Mouse (Mus musculus) layer of hippocampus, adult 2 months (tissue): ENCODE data around the gene Limk1. TPM values are rescaled to one million over a fixed set of nuclear protein-coding genes. Genes with fewer than 3 reads are reported as not detected.

Source experiments
- DNase-seq, 2 experiments: peaks; one replicate each; pipeline ENCODE4 v3.0.0; 2022; ENCODE audit warnings: low spot score in 2 of 2
- H3K27ac ChIP-seq: fragments of 200-600 bp; 2 replicates; pipeline ENCODE4 v1.8.1; 2022
- H3K4me3 ChIP-seq: fragments of 200-600 bp; 2 replicates; pipeline ENCODE4 v1.8.1; 2022; ENCODE audit warnings: mild to moderate bottlenecking
- CTCF ChIP-seq: fragments of 200-600 bp; conservative IDR thresholded peaks from 2 replicates; pipeline ENCODE4 v1.8.1; 2022; ENCODE audit warnings: antibody characterized with exemption, mild to moderate bottlenecking, moderate library complexity
- total RNA-seq, 2 experiments: library from RNA; stranded (reverse); gene quantifications; 2 replicates each; pipeline ENCODE4 v1.2.3; 2021

Limk1 gene
- total RNA-seq, 2 experiments from 2014 or later = 39.9 to 40.5 TPM

GRCm38 (mm10) chr5:134695082-134695481 lies 6.7 kb upstream of the Limk1 start:
- TF ChIP-seq CTCF = no peak
- H3K4me3 ChIP-seq = no peak overlapping the region
- no peak for DNase-seq
- H3K27ac ChIP-seq = no peak overlapping the region

- Histone ChIP-seq H3K27ac (no peak overlapping the region), H3K4me3 (no peak overlapping the region)
- TF ChIP-seq CTCF = no peak
- DNase-seq = no peak
Measured at GRCm38 (mm10) chr5:134692704-134693103, 4.3 kb upstream of the Limk1 start.

- Histone ChIP-seq H3K27ac (peak overlapping the region; percentile 76), H3K4me3 (peak overlapping the region; percentile 79)
- TF ChIP-seq CTCF = peak; percentile 78
- DNase-seq = peak; percentile 96 to 99
Measured at GRCm38 (mm10) chr5:134688718-134689284, 403 bp upstream of the Limk1 start.

GRCm38 (mm10) chr5:134687187-134687586 lies 1.2 kb downstream of the Limk1 start:
- DNase-seq = no peak
- no peak overlapping the region for H3K27ac ChIP-seq
- TF ChIP-seq CTCF = no peak
- peak overlapping the region; percentile 79; the same call in 1 of the 2 replicates for H3K4me3 ChIP-seq

GRCm38 (mm10) chr5:134686541-134686940 lies 1.9 kb downstream of the Limk1 start:
- Histone ChIP-seq H3K27ac (no peak overlapping the region), H3K4me3 (no peak overlapping the region)
- no peak for DNase-seq

GRCm38 (mm10) chr5:134684398-134684797 lies 4.0 kb downstream of the Limk1 start:
- DNase-seq = no peak
- Histone ChIP-seq H3K27ac (no peak overlapping the region), H3K4me3 (no peak overlapping the region)
- TF ChIP-seq CTCF = no peak

More at GRCm38 (mm10) chr5:134686541-134686940, 1.9 kb downstream of the Limk1 start:
- TF ChIP-seq CTCF = no peak

GRCm38 (mm10) chr5:134683813-134684212 lies 4.6 kb downstream of the Limk1 start:
- no peak overlapping the region for H3K27ac ChIP-seq
- DNase-seq = no peak
- H3K4me3 ChIP-seq = no peak overlapping the region
- TF ChIP-seq CTCF = no peak

- DNase-seq = no peak
- no peak for TF ChIP-seq CTCF
- Histone ChIP-seq H3K4me3 (no peak overlapping the region), H3K27ac (no peak overlapping the region)
Measured at GRCm38 (mm10) chr5:134680238-134680637, 8.2 kb downstream of the Limk1 start.

GRCm38 (mm10) chr5:134678827-134679546 lies 9.4 kb downstream of the Limk1 start:
- Histone ChIP-seq H3K27ac (no peak overlapping the region), H3K4me3 (no peak overlapping the region)
- no peak for TF ChIP-seq CTCF
- DNase-seq = no peak

GRCm38 (mm10) chr5:134678031-134678430 lies 10.4 kb downstream of the Limk1 start:
- no peak for TF ChIP-seq CTCF
- peak overlapping the region; percentile 46 for H3K27ac ChIP-seq
- no peak for DNase-seq
- peak overlapping the region; percentile 8; the same call in 1 of the 2 replicates for H3K4me3 ChIP-seq

- no peak for TF ChIP-seq CTCF
- no peak overlapping the region; the same call in 1 of the 2 replicates for H3K4me3 ChIP-seq
- DNase-seq = no peak
- peak overlapping the region; percentile 46; the same call in 1 of the 2 replicates for H3K27ac ChIP-seq
Measured at GRCm38 (mm10) chr5:134677491-134677890, 10.9 kb downstream of the Limk1 start.

GRCm38 (mm10) chr5:134675956-134676759 lies 12.2 kb downstream of the Limk1 start:
- peak in 1 of 2 experiments; percentile 37 for DNase-seq
- TF ChIP-seq CTCF = no peak
- peak overlapping the region; percentile 43 for H3K4me3 ChIP-seq
- peak overlapping the region; percentile 70; the same call in 1 of the 2 replicates for H3K27ac ChIP-seq

GRCm38 (mm10) chr5:134674977-134675376 lies 13.4 kb downstream of the Limk1 start:
- Histone ChIP-seq H3K4me3 (no peak overlapping the region), H3K27ac (no peak overlapping the region)
- DNase-seq = no peak
- no peak for TF ChIP-seq CTCF
